Mouse (Mus musculus) adrenal gland, postnatal 4 days (tissue): ENCODE measurements around the gene Btnl4. TPM values are rescaled to one million over a fixed set of nuclear protein-coding genes. Genes with fewer than 3 reads are reported as not detected.
"Not testable (repeated sequence)": the region's sequence is repeated elsewhere in the genome, so short reads cannot be mapped to it uniquely, and the experiment has no call there.

Experiments used
- DNase-seq, 2 experiments: peaks; one replicate each; pipeline ENCODE4 v3.0.0; 2021 to 2022; ENCODE audit warnings: low spot score in 2 of 2, mixed read lengths in 2 of 2
- long read RNA-seq, 2 experiments: library from polyadenylated mRNA; stranded (forward); transcript quantifications; one replicate each; pipeline ENCODE4 v2.0.0; 2021
- total RNA-seq, 2 experiments: library from RNA; stranded (reverse); gene quantifications; 2 replicates each; pipeline ENCODE4 v1.2.3; 2021

Btnl4 gene
- total RNA-seq: not detected
- long read RNA-seq, experiment 1: 0 reads
- long read RNA-seq, experiment 2: 0 reads

DNA sequence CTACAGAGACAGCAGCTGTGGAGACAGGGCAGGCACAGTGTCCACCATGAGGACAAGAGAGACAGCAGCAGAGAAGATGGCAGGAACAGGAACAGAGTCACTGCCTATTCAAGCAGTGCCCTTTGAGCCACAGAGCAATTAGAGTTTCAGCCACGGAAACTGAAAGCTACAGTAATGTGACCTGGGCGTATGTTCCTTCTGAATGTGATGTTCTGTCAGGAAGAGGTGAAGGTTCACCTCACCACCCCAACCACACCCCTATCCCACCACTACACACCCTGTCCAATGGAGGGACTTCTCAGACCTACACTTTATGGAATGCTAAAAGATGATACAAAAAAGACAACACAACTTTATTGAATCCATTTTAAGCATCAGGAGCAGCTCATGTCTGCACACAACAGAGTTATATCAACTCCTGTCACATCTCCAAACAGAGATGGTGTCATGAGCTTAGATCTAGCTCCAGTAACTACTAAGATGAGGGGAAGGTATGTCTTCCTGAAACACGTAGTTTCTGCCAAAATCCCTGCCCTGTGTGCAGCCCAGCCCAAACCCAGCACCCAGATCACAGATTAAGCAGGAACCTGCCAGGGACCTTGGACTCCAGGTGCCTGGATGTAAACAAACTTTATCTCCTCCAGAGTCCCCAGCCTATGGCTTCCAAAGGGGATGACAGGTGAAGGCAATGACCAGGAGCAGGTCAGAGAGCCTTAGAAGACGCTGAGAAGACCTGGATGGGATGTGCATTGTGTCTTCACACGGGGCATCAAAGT, at the start of gene Btnl4:
Gene Btnl4, minus strand, starts transcription at position 81 of the 776 bp plus-strand sequence.
- not testable (repeated sequence) for DNase-seq

DNA sequence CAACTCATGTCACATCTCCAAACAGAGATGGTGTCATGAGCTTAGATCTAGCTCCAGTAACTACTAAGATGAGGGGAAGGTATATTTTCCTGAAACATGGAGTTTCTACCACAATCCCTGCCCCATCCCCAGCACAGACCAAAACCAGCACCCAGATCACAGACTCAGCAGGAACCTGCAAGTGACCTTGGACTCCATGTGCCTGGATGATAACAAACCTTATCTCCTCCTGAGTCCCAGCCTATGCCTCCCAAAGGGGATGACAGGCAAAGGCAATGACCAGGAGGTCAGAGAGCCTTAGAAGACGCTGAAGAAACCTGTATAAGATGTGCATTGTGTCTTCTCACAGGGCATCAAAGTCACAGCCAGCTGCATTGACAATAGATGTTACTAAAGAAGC, 41.9 kb upstream of the Btnl4 start:
- no peak for DNase-seq

DNA sequence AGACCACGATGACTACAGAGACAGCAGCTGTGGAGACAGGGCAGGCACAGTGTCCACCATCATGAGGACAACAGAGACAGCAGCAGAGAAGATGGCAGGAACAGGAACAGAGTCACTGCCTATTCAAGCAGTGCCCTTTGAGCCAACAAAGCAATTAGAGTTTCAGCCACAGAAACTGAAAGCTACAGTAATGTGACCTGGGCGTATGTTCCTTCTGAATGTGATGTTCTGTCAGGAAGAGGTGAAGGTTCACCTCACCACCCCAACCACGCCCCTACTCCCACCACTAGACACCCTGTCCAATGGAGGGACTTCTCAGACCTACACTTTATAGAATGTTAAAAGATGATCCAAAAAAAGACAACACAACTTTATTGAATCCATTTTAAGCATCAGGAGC, 41.5 kb upstream of the Btnl4 start:
- DNase-seq: not testable (repeated sequence)

DNA sequence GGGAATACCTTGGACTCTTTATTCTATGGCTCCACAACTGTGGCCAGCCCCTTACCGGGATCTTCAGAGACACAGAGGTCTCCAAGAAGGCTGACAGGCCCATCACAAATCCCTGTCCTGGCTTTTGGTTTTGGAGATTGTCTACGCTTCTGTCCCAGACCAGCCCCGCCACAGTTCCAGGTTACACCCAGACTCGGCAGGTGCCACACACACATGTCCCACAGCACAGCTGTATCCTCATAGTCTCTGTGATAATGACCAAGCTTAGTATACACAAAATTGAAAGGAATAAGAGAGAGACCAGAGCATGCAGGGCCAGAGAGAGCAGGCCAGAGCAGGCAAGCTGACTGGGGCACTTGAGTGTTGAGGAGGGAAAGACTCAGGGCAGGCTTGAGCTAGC, 40.7 kb upstream of the Btnl4 start:
- DNase-seq: no peak

DNA sequence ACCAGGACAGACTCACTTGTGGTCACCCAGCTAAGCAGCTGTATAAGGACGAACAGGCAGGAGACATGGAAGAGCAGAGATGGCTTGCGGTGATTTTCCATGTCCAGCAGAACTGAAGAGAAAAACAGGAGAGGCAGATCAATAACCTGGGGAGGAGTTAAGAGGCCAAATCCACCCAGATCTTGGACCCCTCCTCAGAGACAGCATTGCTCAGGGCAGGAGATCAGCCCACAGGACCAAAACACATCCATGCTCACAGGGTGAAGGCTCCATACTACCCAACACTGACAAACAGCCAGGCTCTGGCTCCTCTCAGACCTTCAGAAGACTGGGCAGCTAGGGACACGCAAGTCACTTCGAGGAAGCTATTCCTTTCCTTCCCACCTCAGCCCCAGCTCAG, 40.1 kb upstream of the Btnl4 start, which contains the start of gene Btnl6:
Gene Btnl6, minus strand, starts transcription at position 101 of the 400 bp plus-strand sequence.
- no peak for DNase-seq

DNA sequence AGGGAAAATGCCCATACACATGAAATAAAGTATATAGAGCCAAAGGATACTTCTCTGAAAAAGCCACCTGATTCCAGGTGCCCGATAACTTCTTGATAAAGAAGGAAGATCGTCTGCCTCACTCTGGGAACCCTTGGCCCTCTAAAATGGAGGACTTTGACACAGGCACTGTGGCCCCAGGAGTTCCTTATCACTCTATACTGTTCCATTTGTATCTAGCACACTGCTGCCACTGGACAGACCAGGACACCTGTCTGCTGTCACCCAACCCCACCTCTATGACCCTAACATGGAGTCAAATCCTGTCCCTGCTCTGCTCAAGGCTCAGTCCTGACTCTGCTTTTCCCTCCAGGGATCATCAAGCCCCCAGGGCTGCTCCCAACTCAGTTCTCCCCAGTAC, 39.4 kb upstream of the Btnl4 start:
- DNase-seq: no peak

DNA sequence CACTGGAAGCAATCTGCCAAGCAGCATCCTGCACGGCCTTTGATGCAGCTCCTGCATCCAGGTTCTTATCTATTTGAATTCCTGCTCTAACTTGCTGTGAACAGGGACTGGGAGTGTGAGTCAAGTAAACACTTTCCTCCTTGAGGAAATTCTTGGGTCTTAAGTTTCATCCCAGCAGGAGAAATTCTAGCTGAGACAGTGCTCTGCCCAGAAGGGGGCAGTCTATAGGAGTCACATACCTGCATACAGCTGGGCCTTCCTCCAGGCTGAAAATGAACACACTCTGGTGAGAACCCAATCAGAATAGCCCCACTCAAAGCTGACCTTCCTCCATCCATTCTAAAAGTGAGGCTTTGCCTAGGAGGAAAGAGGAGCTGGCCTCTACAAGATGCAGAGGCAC, 34.6 kb upstream of the Btnl4 start:
- not testable (repeated sequence) for DNase-seq

DNA sequence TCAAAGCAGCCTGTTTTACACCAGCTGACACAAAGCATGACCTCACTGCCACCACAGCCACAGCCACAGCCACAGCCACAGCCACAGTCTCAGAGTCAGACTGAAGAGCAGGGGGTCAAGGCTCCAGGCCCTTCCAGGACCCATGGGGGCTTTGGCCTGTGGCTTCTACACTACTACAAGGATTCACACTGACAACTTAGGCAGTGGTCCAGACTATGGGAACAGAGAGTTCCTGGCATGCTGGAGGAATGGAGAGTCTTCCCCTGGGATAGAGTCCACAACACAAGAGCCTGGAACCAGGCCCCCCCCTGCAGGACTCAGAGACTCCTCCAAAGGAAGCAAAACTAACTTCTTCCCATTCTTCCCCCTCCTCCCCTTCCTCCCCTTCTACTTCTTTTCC, 30.5 kb upstream of the Btnl4 start:
- no peak for DNase-seq

DNA sequence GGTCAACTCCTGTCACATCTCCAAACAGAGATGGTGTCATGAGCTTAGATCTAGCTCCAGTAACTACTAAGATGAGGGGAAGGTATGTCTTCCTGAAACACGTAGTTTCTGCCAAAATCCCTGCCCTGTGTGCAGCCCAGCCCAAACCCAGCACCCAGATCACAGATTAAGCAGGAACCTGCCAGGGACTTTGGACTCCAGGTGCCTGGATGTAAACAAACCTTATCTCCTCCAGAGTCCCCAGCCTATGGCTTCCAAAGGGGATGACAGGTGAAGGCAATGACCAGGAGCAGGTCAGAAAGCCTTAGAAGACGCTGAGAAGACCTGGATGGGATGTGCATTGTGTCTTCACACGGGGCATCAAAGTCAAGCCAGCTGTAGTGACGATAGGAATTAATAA, 20.6 kb upstream of the Btnl4 start:
- not testable (repeated sequence) for DNase-seq

DNA sequence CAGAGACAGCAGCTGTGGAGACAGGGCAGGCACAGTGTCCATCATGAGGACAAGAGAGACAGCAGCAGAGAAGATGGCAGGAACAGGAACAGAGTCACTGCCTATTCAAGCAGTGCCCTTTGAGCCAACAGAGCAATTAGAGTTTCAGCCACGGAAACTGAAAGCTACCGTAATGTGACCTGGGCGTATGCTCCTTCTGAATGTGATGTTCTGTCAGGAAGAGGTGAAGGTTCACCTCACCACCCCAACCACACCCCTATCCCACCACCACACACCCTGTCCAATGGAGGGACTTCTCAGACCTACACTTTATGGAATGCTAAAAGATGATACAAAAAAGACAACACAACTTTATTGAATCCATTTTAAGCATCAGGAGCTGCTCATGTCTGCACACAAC, 20.2 kb upstream of the Btnl4 start:
- DNase-seq: not testable (repeated sequence)

DNA sequence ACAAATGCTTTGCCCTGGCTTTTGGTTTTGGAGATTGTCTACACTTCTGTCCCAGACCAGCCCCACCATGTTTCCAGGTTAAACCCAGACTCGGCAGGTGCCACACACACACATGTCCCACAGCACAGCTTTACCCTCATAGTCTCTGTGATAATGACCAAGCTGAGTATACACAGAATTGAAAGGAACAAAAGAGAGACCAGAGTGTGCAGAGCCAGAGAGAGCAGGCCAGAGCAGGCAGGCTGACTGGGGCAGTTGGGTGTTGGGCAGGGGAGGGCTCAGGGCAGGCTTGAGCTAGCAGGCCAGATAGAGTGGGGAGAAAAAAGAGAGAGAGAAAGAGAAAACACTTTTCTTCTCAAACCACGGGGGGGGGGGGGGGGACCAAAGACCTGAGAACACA, 19.4 kb upstream of the Btnl4 start:
- DNase-seq: no peak

DNA sequence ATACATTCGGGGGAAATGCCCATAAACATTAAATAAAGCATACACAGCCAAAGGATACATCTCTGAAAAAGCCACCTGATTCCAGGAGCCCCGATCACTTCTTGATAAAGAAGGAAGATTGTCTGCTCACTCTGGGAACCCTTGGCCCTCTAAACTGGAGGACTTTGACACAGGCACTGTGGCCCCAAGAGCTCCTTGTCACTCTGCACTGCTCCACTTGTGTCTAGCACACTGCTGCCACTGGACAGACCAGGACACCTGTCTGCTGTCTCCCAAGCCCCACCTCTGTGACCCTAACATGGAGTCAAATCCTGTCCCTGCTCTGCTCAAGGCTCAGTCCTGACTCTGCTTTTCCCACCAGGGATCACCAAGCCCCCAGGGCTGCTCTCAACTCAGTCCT, 18.0 kb upstream of the Btnl4 start:
- DNase-seq: not testable (repeated sequence)

DNA sequence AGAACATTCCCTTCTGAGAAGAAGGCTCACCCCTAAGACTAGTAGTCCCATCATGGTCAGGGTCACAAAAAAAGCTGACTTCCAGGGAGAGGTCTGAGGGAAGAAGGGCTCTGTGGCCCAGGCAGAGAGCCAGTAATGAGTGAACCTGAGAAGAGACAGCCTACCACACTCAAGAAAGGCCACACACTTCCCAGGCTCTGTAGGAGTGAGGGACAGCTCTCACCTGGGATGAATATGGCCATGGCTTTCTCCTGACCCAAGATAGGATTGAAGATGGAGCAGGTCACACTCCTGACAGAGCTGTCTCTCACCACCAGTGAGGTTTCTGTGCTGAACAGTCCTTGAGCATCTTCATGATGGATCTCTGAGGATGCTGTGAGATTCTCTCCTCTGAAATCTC, 15.7 kb upstream of the Btnl4 start:
- DNase-seq: no peak

DNA sequence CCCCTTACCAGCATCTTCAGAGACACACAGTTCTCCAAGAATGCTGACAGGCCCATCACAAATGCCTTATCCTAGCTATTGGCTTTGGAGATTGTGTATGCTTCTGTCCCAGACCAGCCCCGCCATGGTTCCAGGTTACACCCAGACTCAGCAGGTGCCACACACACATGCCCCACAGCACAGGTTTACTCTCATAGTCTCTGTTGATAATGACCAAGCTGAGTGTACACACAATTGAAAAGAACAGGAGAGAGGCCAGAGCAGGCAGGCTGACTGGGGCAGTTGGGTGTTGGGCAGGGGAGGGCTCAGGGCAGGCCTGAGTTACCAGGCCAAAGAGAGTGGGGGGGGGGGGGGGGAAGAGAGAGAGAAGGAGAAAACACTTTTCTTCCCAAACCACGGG, 691 bp downstream of the Btnl4 start:
- DNase-seq: no peak

DNA sequence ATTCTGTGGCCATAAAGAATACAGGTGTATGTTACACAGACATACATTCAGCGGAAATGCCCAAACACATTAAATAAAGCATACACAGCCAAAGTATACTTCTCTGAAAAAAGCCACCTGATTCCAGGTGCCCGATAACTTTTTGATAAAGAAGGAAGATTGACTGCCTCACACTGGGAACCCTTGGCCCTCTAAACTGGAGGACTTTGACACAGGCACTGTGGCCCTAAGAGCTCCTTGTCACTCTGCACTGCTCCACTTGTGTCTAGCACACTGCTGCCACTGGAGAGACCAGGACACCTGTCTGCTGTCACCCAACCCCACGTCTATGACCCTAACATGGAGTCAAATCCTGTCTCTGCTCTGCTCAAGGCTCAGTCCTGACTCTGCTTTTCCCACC, 2.1 kb downstream of the Btnl4 start:
- DNase-seq: no peak

DNA sequence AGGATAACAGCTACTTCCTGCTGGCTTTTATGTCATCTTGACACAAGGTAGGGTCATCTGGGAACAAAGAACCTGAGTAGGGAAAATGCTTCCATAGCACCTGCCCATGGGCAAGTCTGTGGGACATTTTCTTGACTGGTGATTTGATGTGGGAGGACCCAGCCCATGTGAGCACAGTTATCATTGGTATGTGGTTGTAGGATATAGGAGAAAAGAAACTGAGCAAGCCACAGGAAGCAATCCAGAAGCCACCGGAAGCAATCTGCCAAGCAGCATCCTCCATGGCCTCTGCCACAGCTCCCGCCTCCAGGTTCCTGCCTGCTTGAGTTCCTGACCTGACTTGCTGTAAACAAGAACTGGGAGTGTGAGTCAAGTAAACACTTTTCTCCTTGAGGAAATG, 6.6 kb downstream of the Btnl4 start:
- no peak for DNase-seq

DNA sequence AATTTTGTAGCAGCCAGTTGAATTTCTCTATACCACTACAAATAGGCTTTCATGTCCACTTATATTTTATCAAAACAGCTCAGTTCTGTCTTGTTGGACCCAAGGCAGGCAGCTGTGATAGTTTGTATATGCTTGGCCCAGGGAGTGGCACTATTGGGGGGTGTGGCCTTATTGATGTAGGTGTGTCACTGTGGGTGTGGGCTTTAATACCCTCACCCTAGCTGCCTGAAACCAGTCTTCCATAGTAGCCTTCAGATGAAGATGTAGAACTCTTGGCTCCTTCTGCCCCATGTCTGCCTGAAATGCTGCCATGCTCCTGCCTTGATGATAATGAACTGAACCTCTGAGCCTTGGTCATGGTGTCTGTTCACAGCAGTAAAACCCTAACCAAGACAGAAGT, 11.2 kb downstream of the Btnl4 start:
- DNase-seq: not testable (repeated sequence)

DNA sequence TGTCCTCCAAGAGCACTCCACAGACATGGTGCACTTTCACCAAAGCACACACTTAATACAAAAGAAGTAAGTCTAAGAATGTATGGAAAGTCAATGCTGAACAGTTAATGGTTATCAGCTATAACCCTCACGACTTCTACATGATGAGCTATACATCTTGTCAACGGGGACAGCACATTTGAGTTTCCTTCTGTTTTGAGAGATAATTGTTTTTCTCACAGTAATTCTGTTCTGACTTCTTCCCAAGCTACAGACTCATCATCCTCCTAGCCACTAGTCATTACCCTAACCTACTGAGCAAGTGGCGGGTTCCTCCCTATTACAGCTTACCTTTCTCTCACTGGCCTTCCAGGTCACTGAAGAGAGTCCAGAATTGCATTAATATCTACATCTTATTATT, 17.9 kb downstream of the Btnl4 start:
- no peak for DNase-seq

DNA sequence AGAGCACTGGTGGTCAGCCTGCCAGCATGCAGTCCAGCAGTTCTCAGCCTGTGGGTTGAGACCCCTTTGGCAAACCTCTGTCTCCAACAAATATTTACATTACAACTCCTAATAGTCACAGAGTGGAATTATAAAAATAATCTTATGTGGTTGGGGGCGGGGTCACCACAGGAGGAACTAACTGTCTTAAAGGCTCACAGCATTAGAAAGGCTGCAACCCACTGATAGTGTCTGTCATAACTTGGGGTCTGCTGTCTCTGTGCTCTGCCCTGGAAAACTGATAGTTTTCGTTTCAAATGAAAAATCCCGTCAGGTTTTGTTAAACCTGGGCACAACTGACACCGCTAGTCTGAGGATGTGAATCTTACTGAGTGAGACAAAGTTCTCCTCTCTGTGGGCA, 19.4 kb downstream of the Btnl4 start:
- DNase-seq: no peak

DNA sequence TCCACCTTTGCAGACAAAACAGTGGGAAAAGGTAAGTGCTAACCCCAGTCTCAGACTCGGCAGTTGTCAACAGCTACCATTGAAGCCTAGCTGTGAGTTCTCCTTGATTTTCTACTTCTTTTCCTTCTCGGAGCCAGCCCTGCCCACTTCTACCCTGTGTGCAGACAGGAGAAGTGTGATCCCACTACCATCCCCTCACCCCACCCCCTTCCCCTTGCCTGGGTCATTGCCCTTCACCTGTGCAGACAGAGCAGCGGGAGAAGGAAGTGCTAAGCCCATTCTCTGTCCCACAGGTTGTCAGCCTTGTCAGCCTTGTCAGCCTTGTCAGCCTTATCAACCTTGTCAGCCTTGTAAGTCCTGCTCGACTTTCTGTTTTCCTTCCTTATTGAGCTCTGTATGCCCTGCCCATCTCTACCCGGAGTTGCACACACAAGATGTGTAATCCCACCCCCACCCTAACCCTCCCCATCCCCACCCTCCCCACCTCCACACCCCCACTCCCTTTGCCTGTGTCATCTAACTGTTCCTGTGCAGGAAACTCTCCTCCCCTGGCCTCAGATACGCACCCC, 28.6 kb downstream of the Btnl4 start:
- no peak for DNase-seq

DNA sequence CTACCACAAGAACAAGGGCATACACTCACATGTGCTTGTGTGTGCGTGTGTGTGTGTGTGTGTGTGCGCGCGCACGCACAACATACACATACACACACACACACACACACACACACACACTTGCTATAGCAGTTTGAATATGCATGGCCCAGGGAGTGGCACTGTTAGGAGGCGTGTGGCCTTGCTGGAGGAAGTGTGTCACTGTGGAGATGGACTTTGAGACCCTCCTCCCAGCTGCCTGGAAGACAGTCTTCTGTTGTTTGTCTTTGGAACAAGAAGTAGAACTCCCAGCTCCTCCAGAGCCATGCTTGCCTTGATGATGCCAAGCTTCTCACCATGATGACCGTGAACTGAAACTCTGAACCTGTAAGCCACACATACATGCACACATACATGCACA, 35.1 kb downstream of the Btnl4 start:
- DNase-seq: no peak

DNA sequence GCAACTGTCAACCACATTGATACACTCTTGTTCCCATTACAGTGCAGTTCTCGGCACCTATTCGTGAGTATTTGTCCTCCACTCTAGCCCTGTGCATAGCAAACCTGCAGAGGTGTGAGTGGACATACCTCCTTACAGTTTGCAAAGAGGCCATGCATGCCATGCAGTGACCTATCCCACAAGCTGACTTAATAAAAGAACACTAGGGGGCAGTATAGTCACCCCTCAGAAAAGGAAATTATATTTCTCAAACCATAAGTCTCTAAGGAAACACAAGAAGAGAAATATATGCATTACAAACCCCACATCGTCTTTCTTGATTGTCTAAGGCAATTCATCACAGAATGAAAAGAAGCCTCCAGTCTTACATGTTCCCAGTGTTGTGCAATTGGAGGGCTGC, 37.3 kb downstream of the Btnl4 start:
- no peak for DNase-seq

DNA sequence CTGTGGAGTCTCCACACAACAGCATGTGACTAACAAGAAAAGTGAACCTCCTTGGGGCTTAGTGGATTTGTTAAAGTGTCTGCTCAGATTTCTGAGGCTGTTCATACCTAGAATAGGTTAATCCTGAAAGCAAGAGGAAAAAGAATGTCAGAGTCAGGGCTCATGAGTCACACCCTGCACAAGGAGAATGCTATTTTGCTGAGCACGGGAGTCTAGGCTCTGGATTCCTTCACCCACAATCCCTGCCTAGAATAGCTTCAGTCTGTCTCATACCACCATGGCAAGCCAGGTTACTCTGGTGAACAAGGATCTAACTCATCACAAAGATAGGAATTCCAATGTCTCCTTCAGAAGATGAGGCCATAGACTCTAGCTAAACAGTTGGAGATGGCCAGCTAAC, 38.5 kb downstream of the Btnl4 start:
- no peak for DNase-seq
